Mouse (Mus musculus): Measurements from ENCODE around the gene Spem2. TPM values are rescaled to one million over a fixed set of nuclear protein-coding genes. Genes with fewer than 3 reads are reported as not detected.

Spem2 gene
- not detected in 2 replicates for polyA plus RNA-seq (2012; rRNA removed)

DNA sequence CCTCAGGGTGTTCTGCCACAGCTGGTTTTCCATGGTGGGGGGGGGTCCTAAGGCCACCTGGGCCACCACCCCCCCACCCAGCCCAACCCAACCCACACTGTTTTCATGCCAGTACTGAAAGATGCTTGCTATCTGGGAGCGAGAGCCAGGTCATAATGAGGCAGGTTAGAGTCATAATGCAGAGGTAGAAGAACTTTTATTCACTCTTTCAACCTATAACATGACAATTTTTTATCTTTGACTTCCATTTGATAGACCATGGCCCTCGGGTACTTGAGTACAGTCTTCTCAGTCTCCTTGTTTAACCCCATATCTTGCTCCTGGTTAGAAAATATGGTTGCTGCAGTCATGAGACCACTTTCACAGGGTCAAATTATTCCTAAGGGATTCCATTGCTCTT is at the start of gene Spem2:
Gene Spem2 (minus strand): TSS at position 101 of the 400 bp plus-strand sequence.

DNA sequence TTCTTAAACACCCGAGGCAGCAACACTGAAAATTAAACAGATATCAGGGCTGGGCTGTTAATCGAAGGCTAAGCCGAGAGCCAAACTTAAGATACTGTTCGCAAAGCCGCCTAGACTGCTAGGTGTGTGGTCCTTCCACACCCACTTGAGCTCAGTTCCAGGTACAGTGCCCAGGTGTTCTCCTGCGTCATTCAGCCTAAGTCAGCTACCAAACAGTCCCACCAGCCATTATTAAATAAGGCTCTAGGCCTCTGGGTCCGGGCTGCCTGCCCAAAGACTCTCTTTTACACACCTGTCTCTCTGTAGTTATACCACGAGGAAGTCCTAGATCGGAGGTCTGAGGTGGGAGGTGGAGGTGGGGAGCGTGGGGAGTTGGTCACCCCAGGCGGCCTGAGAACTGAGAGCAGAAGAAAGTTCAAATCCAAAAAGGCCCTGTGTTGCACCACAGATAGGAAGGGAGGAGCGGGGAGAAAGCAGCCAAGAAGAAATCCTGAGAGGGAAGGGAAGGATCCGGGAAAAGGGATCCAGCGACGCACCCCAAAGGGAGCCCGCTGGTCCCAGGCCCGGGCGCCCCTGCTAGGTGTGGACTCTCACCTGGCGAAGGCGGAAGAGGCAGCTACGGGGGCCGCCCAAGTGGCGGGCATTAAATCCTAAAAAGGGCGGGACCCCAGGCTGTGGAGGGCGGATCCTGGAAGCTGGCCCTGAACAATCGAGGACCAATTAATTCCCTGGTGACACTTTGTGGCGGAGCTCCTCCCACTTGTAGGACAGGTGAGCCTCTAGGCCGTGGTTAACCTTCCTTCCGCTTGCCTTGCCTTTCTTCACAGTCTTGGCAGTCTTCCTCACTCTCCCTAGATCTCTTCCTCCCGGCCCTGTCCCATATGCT is 40.1 kb upstream of the Spem2 start, which contains the start of gene Tnk1:
Gene Tnk1 (minus strand): TSS at position 618 of the 886 bp plus-strand sequence.

GRCm38 (mm10) chr11:69846198-69846680 is 28.0 kb upstream of the Spem2 start, which contains the start of gene Plscr3:
Gene Plscr3 (plus strand): TSS chr11:69846376.

DNA sequence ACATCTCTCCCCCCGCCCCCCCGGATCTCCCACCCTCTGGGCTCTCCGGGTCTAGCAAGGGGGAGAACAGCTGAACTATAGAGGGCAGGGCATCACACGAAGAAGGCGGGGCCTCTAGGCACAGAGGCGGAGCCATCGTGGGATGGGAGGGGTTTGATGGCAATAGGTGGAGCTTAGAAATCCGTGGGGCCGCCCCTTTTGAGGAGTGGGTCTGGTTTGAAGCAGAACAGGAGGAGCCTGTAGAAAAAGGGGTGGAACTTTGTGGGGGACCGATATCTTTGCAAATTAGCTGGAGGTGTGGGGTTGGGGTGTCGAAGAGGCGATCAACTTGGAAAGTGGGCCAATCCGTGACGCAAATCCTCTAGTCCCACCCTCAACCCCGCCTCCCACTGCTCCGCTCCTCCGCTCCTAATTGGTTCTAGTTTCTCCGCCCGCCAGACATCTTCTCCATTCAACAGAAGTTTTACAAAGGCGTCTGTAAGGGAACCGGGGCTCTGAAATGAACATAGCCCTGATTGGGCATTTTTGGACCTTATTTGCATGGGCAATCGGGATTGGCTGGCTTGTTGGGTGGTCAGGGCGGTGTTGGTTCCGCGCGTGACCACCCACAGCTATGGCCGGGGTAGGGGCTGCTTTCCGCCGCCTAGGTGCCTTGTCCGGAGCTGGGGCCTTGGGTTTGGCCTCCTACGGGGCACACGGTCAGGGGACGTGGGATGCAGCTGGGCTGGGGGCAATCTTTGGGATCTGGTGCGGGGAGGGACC is 19.9 kb upstream of the Spem2 start, which contains the start of gene Tmem256:
Gene Tmem256 (plus strand): TSS at position 563 of the 762 bp plus-strand sequence.

DNA sequence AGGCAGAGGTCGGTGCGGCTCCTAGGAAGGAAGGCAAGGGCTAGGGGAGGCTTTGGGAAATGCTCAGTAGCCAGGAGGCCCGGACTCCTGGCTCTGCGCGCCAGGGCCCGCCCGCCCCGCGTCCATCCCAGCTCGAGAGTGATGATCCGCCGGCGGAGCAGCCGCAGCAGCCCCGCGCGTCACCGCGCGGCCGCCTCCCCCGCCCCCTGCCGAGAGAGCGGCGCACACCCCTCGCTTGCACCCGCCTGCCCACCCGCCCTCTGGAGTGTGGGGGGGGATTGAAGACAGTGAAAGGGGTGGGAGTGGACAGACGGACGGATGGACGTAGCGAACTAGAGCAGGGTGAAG is 19.3 kb upstream of the Spem2 start, which contains the start of gene Nlgn2:
Gene Nlgn2 (minus strand): TSS at position 181 of the 348 bp plus-strand sequence.

DNA sequence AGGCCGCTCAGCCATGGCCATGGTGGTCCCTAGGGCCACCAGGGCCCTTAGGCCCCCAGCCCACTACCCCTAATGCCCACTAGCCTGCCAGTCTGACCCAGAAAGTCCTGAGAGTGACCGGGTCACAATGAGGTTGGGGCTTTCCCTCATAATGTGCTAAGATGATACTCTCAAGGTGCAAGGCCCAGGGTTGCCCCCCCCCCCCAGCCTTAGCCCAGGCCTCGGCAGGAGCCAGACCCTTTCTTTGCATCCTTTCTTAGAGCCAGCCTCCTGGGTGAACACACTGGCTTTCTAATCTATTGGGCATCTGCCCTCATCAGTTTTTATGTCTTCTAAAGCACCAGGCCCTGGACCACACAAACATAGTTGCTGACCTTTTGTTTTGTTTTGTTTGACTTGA is 3.8 kb upstream of the Spem2 start, which contains the start of gene Spem1:
Gene Spem1 (minus strand): TSS at position 101 of the 400 bp plus-strand sequence.

GRCm38 (mm10) chr11:69815155-69815554 is 3.1 kb downstream of the Spem2 start, which contains the start of gene Gm39566:
Gene Gm39566 (minus strand): TSS chr11:69815298.

DNA sequence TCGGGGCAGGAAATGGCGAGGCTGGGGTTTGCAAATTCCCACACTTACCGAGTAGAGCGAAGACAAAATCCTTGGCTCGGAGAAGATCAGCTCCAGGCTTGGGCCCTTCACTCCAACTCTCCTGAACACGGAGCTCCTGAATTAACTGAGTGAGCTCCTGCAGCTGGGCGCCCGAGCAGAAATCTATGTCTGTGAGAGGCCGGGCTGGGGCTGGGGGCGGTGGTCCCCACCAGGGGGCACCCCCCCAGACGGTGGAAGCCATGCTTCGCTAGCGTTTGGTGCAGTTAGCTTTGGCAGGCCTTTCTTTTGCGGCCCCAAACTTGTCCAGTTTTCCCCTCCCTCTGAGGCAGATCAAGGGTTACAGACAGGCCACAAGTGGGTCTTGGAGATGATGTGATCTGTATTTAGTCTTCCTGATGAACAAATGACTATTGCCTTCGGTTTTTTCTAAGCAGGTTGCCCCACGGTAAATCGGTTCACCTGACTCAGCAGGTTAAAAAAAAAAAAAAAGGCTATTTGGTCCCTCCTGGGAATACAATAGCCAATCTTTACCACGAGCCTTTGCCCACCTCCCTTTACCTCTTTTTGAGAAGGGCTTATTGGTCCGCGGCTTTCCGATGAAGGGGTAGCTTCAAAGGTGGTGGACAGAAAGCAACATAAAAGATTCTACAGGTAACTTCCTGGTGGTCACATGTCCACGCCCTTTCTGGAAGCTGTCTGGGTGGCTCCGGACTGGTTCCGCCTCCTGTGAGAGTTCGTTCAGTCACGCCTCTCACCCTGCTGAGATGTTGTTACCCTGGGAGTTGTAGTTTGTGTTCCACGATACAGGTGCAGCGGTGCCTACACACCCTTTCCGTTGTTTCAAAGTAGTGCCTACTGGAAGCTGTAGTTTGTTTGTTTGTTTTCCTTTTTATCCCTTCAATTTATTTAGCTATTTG is 13.0 kb downstream of the Spem2 start, which contains the start of gene Tmem102:
Gene Tmem102 (minus strand): TSS at position 653 of the 938 bp plus-strand sequence.

GRCm38 (mm10) chr11:69801379-69801977 is 16.8 kb downstream of the Spem2 start, which contains the start of gene Fgf11:
Gene Fgf11 (minus strand): TSS chr11:69801857.

GRCm38 (mm10) chr11:69795168-69795982 is 22.9 kb downstream of the Spem2 start, which contains the start of gene Chrnb1:
Gene Chrnb1 (minus strand): TSS chr11:69795943.

Other genes starting within 250 kb of the Spem2 start
- gene Wrap53, start 238.2 kb downstream of the Spem2 start, polyA plus RNA-seq (2012; rRNA removed) = 8.5 and 11.1 TPM in 2 replicates
- 22.0 and 27.4 TPM in 2 replicates for gene Trp53, start 238.1 kb downstream of the Spem2 start, polyA plus RNA-seq (2012; rRNA removed)
- gene Atp1b2, start 212.5 kb downstream of the Spem2 start, polyA plus RNA-seq (2012; rRNA removed) = 4.4 and 7.2 TPM in 2 replicates
- not detected in 2 replicates for gene Shbg, start 200.6 kb downstream of the Spem2 start, polyA plus RNA-seq (2012; rRNA removed)
- gene Sat2, start 196.4 kb downstream of the Spem2 start, polyA plus RNA-seq (2012; rRNA removed) = 0.60 and 0.94 TPM in 2 replicates
- gene Fxr2, start 185.5 kb downstream of the Spem2 start, polyA plus RNA-seq (2012; rRNA removed) = 26.3 and 30.1 TPM in 2 replicates
- gene Sox15, start 163.2 kb downstream of the Spem2 start, polyA plus RNA-seq (2012; rRNA removed) = 5.0 and 6.1 TPM in 2 replicates
- gene Mpdu1, start 155.8 kb downstream of the Spem2 start, polyA plus RNA-seq (2012; rRNA removed) = 79.1 and 96.6 TPM in 2 replicates
- 19.8 and 26.7 TPM in 2 replicates for gene Cd68, start 152.3 kb downstream of the Spem2 start, polyA plus RNA-seq (2012; rRNA removed)
- gene Eif4a1, start 146.0 kb downstream of the Spem2 start, polyA plus RNA-seq (2012; rRNA removed) = 47.2 and 66.8 TPM in 2 replicates
- gene Senp3, start 136.4 kb downstream of the Spem2 start, polyA plus RNA-seq (2012; rRNA removed) = 10.6 and 12.6 TPM in 2 replicates
- 1.0 and 1.7 TPM in 2 replicates for gene Tnfsf13, start 132.7 kb downstream of the Spem2 start, polyA plus RNA-seq (2012; rRNA removed)
- gene Tnfsf12, start 122.6 kb downstream of the Spem2 start, polyA plus RNA-seq (2012; rRNA removed) = 15.9 and 22.7 TPM in 2 replicates
- 4.2 and 5.1 TPM in 2 replicates for gene Tnfsfm13, start 122.4 kb downstream of the Spem2 start, polyA plus RNA-seq (2012; rRNA removed)
- gene Polr2a, start 59.8 kb downstream of the Spem2 start, polyA plus RNA-seq (2012; rRNA removed) = 7.3 and 12.3 TPM in 2 replicates
- 0.12 and 0.19 TPM in 2 replicates for gene Slc35g3, start 56.5 kb downstream of the Spem2 start, polyA plus RNA-seq (2012; rRNA removed)
- gene Zbtb4, start 52.6 kb downstream of the Spem2 start, polyA plus RNA-seq (2012; rRNA removed) = 10.3 and 17.5 TPM in 2 replicates
- 3.2 and 5.8 TPM in 2 replicates for gene Chrnb1, start 22.5 kb downstream of the Spem2 start, polyA plus RNA-seq (2012; rRNA removed)
- 2.3 and 2.6 TPM in 2 replicates for gene Fgf11, start 16.6 kb downstream of the Spem2 start, polyA plus RNA-seq (2012; rRNA removed)
- 23.4 and 35.3 TPM in 2 replicates for gene Tmem102, start 12.8 kb downstream of the Spem2 start, polyA plus RNA-seq (2012; rRNA removed)
- not detected in 2 replicates for gene Gm39566, start 3.2 kb downstream of the Spem2 start, polyA plus RNA-seq (2012; rRNA removed)
- gene Spem1, start 3.7 kb upstream of the Spem2 start, polyA plus RNA-seq (2012; rRNA removed) = 0.05 TPM in 1 of 2 replicates, not detected in the other
- gene Nlgn2, start 19.3 kb upstream of the Spem2 start, polyA plus RNA-seq (2012; rRNA removed) = 10.0 and 11.0 TPM in 2 replicates
- gene Tmem256, start 20.0 kb upstream of the Spem2 start, polyA plus RNA-seq (2012; rRNA removed) = 105 and 145 TPM in 2 replicates
- gene Plscr3, start 27.9 kb upstream of the Spem2 start, polyA plus RNA-seq (2012; rRNA removed) = 51.9 and 53.6 TPM in 2 replicates
- gene Tnk1, start 40.3 kb upstream of the Spem2 start, polyA plus RNA-seq (2012; rRNA removed) = 18.6 and 19.9 TPM in 2 replicates
- gene Tmem95, start 59.6 kb upstream of the Spem2 start, polyA plus RNA-seq (2012; rRNA removed) = not detected in 2 replicates
- gene Kctd11, start 62.9 kb upstream of the Spem2 start, polyA plus RNA-seq (2012; rRNA removed) = 7.2 and 8.2 TPM in 2 replicates
- 0.81 and 1.9 TPM in 2 replicates for gene Acap1, start 77.1 kb upstream of the Spem2 start, polyA plus RNA-seq (2012; rRNA removed)
- gene 2810408A11Rik, start 82.5 kb upstream of the Spem2 start, polyA plus RNA-seq (2012; rRNA removed) = 0.77 and 1.0 TPM in 2 replicates
- gene Neurl4, start 82.6 kb upstream of the Spem2 start, polyA plus RNA-seq (2012; rRNA removed) = 11.5 and 14.7 TPM in 2 replicates
- gene Gps2, start 95.4 kb upstream of the Spem2 start, polyA plus RNA-seq (2012; rRNA removed) = 71.1 and 72.4 TPM in 2 replicates
- gene Eif5a, start 103.5 kb upstream of the Spem2 start, polyA plus RNA-seq (2012; rRNA removed) = 152 and 162 TPM in 2 replicates
- gene Ybx2, start 117.3 kb upstream of the Spem2 start, polyA plus RNA-seq (2012; rRNA removed) = 26.1 and 33.8 TPM in 2 replicates
- gene Slc2a4, start 129.7 kb upstream of the Spem2 start, polyA plus RNA-seq (2012; rRNA removed) = 51.9 and 55.0 TPM in 2 replicates
- 3.6 and 4.8 TPM in 2 replicates for gene Cldn7, start 146.3 kb upstream of the Spem2 start, polyA plus RNA-seq (2012; rRNA removed)
- gene Ctdnep1, start 162.7 kb upstream of the Spem2 start, polyA plus RNA-seq (2012; rRNA removed) = 39.4 and 42.7 TPM in 2 replicates
- gene Elp5, start 164.1 kb upstream of the Spem2 start, polyA plus RNA-seq (2012; rRNA removed) = 27.8 and 29.8 TPM in 2 replicates
- gene Gabarap, start 172.7 kb upstream of the Spem2 start, polyA plus RNA-seq (2012; rRNA removed) = 180 and 211 TPM in 2 replicates
- 2.7 and 4.8 TPM in 2 replicates for gene Phf23, start 177.3 kb upstream of the Spem2 start, polyA plus RNA-seq (2012; rRNA removed)
- 5.2 and 6.7 TPM in 2 replicates for gene Dvl2, start 182.1 kb upstream of the Spem2 start, polyA plus RNA-seq (2012; rRNA removed)
- 53.2 and 55.7 TPM in 2 replicates for gene Acadvl, start 196.9 kb upstream of the Spem2 start, polyA plus RNA-seq (2012; rRNA removed)
- gene Dlg4, start 198.5 kb upstream of the Spem2 start, polyA plus RNA-seq (2012; rRNA removed) = 5.7 and 6.6 TPM in 2 replicates
- 0.32 TPM in 1 of 2 replicates, not detected in the other for gene Asgr1, start 235.6 kb upstream of the Spem2 start, polyA plus RNA-seq (2012; rRNA removed)